Mouse (Mus musculus) right cerebral cortex, postnatal 4 days (tissue): Measurements from ENCODE around the gene Zc3h4.

Source experiments
- DNase-seq: peaks from one replicate; pipeline ENCODE4 v3.0.0-alpha.2; 2022

Zc3h4 gene

DNA sequence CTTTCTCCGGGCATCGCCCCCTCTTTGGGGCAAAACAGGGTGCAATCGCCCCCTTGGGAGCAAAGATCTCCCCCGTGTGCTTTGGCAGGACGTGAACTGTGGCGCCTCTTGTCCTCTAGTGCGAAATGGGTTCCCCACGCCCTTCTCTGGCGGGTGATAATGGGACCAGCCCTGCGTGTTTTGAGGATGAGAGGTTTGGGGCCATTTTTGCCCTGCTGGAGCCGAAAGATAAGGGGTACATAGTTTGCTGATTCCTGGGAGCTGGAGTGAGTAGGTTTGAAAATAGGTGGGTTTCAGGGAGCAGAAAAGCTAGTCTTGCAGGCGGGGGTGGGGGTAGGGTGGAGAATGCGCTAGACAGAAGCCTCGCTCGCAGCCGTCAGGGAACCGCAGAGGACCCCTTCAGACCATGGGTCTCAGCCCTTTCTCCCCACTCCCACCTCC, 1.3 kb downstream of the Zc3h4 start:
- DNase-seq: no peak

GRCm38 (mm10) chr7:16402449-16402848, 1.7 kb downstream of the Zc3h4 start:
- DNase-seq: no peak

DNA sequence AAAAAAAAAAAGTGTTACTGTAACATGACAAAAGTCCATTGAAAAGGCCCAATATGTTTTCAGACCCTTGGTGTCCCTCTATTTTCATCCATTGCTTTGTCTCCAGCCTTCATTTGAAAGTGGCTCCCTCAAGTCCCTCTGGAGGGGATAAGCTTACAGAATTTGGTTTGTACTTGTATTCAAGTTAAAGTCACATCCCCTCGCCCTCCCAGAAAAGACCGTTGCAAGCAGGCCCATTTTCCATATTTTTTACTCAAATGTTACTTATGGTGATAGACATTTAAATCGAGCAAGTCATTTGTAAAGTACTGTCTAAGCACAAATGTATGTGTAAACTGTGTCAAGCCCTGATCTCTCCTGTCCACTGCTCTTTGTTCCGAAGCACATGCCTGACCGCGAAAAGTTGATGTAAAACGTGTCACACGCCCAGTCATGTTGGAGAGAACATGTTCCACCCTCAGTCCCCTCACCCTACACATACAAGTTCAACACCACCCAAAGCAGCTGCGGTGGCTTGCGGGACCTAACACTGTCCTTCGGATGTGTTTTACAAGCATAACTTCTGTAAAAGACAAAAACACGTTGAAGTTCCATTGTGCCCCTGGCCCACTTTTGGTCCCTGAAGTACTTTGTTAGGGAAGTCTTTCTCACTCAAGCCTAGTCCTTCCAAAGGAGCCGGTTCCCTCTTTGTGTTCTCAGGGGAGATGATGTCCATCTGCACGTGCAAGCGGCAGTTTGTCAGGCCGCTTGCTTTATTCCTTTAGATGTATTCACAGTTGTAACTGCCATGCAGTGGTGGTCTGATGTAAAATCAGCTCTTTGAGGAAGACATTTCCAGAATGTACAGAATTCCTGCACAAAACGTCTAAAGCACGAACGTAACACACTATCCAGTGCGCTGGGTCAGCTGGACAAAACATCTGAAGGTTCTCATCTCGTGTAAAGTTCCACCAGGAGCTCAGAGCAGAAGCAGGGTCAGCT, 2.5 kb downstream of the Zc3h4 start:
- DNase-seq: no peak

DNA sequence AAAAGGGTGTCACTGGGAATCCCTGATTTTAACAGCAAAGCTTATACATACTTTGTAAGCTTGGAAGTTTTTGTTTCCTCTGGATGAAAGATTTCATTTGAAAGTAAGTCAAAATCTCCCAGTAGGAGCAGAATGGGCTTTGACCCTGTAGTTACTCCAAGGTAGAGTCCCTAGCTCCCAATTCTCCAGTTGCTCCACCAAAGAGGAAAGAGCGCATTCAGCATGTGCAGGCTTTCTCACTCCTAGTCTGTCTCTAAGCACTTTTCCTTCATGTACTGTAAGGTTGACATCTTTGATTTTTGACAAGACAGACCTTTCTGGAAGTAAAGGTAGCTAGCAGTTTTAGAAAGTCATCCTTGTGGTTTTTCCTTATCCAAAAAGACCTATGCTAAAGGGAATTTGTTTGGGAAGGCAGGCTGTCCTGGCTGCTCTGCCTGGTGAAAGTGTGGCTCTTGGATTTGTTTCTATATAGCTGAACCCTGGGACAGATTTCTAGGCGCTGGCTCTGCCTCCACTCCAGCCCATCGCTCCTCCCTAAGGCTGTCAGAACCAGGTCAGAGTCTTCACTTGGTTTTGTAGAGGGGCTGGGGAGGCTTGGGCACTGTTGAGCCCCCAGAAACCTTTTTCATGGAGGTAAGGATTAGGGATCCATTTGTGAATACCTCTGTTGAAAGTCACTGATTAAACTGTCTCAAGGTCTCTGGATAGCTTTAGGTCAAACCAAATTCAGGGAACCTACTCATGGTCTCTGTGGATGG, 3.8 kb downstream of the Zc3h4 start:
- DNase-seq: no peak

GRCm38 (mm10) chr7:16405073-16405455, 4.4 kb downstream of the Zc3h4 start:
- DNase-seq: no peak

- no peak for DNase-seq
Measured at GRCm38 (mm10) chr7:16405516-16406351, 5.0 kb downstream of the Zc3h4 start.

- DNase-seq: no peak
Measured at GRCm38 (mm10) chr7:16406978-16407377, 6.3 kb downstream of the Zc3h4 start.

- no peak for DNase-seq
Measured at GRCm38 (mm10) chr7:16411100-16411499, 10.4 kb downstream of the Zc3h4 start.

DNA sequence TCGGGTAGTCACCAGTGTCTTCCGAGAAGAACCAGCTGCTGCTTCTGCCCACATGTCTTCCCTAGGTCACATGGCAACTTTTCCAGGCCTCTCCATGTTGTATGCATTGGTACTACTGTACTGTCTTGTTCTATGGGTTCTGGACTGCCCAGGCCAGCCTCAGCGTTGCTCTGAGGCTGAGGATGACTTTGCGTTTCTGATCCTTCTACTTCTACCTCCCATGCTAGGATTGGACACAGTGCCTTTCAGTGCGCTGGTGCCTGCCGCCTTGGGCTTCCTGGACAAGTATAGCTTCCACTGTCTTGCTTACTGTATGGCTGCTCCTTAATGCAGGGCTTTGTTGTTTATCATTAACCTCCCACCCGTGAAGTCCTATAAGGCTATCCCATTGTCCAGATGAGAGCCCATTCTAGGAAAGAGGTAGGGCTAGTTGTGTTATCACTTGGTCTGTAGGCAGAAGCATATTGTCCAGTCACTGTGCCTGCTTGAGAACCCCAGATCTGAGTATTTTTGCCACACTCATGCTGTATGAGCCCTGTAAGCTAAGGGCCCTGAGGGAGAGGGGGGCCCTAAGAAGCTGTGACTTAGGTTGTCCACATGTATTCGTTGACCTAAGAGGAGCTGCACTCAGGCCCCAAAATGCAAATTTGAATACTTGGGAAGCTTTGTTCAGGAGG, 11.6 kb downstream of the Zc3h4 start:
- no peak for DNase-seq

DNA sequence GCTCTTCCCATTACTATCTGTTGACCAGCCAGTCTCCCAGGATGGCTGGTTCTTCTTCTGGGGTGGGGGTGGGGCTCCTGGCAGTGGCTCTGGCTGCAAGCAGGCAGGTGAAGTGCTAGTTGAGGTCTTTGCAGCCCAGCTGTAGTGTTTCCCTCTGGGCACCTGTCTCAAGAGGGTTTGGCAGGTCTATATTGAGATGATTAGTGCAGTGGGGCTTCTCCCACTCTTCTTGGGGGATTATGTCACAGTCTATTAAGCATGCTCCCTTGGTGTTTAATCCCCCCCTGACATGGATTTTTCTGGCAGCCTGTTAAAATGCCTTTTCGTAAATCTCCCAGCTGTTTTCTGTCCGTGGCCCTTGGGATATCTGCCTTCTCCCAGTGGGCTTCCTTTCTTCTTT, 12.2 kb downstream of the Zc3h4 start:
- DNase-seq: no peak

GRCm38 (mm10) chr7:16415426-16415825, 14.7 kb downstream of the Zc3h4 start:
- no peak for DNase-seq

GRCm38 (mm10) chr7:16417141-16417771, 16.5 kb downstream of the Zc3h4 start:
- no peak for DNase-seq

DNA sequence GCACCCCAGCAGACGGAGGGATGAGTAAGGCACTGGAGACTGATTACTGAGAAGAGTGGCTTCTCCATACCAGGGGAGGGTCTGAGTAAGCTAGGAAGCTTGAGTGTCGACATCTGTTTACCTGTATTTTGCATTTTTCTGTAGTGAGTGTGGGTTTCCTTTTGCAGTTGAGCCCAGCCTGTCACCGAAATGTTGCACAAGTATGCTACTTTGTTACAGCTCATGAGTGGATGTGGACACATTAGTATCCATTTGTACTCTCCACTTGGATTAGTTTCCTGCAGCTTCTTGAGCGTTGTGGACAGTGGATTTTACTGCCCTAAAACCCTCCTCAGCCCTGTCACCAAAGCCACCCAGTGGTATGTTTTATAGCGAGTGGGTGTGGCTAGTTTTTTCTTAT, 18.0 kb downstream of the Zc3h4 start:
- no peak for DNase-seq

- no peak for DNase-seq
Measured at GRCm38 (mm10) chr7:16420493-16421118, 19.9 kb downstream of the Zc3h4 start.

GRCm38 (mm10) chr7:16422222-16422856, 21.6 kb downstream of the Zc3h4 start:
- no peak for DNase-seq

DNA sequence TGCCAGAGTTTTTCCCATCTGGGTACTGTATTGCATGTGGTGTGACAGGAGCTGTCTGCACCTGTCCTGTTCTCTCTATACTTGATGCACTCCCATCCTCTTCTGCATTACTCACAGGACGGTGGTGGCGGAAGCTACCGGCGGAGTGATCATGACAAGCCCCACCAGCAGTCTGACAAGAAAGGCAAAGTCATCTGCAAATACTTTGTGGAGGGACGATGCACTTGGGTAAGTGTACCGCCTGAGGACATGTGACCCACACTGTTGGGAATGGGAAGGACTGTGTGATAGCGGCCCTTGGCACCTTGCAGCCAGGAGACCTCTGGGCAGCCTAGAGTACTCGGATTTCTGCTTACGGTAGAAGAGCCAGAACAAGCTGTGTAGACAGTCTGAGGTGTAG, 23.0 kb downstream of the Zc3h4 start:
- no peak for DNase-seq

DNA sequence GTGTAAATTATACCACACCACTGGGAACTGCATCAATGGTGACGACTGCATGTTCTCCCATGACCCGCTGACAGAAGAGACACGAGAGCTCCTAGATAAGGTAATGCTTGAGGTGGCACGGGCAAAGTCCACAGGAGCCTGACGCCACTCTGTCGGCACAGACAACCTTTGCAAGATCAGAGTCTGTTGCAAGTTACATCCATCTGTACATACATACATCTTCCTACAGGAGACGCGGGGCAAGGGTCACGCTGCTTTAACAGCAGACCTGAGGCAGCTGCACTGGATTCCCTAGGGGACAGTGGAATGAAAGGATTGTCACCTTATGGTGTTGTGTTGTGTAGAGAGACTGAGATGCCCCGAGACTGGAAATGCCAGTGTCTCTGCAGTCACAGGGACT, 25.0 kb downstream of the Zc3h4 start:
- DNase-seq: no peak

GRCm38 (mm10) chr7:16426129-16426729, 25.5 kb downstream of the Zc3h4 start:
- peak; percentile 76 for DNase-seq

- DNase-seq: no peak
Measured at GRCm38 (mm10) chr7:16433352-16433971, 32.8 kb downstream of the Zc3h4 start.

DNA sequence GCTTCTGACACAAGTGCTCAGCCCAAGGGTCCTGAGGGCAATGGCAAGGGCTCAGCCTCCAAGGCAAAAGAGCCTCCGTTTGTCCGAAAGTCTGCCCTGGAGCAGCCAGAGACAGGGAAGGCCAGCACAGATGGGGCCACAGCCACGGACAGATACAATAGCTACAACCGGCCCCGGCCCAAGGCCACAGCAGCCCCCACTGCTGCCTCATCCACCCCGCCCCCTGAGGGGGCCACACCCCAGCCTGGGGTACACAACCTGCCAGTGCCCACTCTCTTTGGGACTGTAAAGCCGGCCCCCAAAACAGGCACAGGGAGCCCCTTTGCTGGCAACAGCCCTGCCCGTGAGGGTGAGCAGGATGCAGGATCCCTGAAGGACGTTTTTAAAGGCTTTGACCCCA, 34.4 kb downstream of the Zc3h4 start:
- DNase-seq: no peak
